Mouse (Mus musculus): ENCODE measurements around the gene Naa38. TPM values are rescaled to one million over a fixed set of nuclear protein-coding genes. Genes with fewer than 3 reads are reported as not detected.

The Naa38 gene
- polyA plus RNA-seq, 1 experiment from 2014 or later: 105 TPM

GRCm38 (mm10) chr11:69437291-69437690 lies 42.0 kb downstream of the Naa38 start:
- Histone ChIP-seq H3K27ac (no peak overlapping the region), H3K4me1 (no peaks in the 10 kb centered on the region), H3K4me3 (no peak overlapping the region), H3K9me3 (no peaks in the 10 kb centered on the region), H3K27me3 (replicated peaks) (no peaks in the 10 kb centered on the region), H3K4me2 (replicated peaks) (no peak overlapping the region), H3K9ac (no peak overlapping the region), H3K36me3 (no peaks in the 10 kb centered on the region)
- ATAC-seq (ENCODE audit: low FRiP score, low read depth): no peak
- WGBS: 68% methylated on average over 3 of the region's 3 CpGs

- Histone ChIP-seq H3K4me1 (no peaks in the 10 kb centered on the region), H3K27me3 (replicated peaks) (no peaks in the 10 kb centered on the region), H3K9ac (no peak overlapping the region), H3K4me2 (replicated peaks) (no peak overlapping the region), H3K9me3 (no peaks in the 10 kb centered on the region), H3K27ac (no peak overlapping the region), H3K4me3 (no peak overlapping the region), H3K36me3 (no peaks in the 10 kb centered on the region)
- no peak for ATAC-seq (ENCODE audit: low FRiP score, low read depth)
- WGBS: 46% methylated on average over 5 of the region's 5 CpGs
These were observed 48.0 kb downstream of the Naa38 start for GRCm38 (mm10) chr11:69443328-69443727.

Other genes starting within 250 kb of the Naa38 start
- 0.20 TPM in 1 of 2 replicates, not detected in the other for gene Alox12b, start 238.5 kb upstream of the Naa38 start, polyA plus RNA-seq (2016; fragmentation: Nextera tagmentation; extraction: Ambion mirVana)
- gene Alox8, start 197.6 kb upstream of the Naa38 start, polyA plus RNA-seq (2016; fragmentation: Nextera tagmentation; extraction: Ambion mirVana): 0.09 TPM in 1 of 2 replicates, not detected in the other
- 0.10 and 0.17 TPM in 2 replicates for gene Gucy2e, start 158.5 kb upstream of the Naa38 start, polyA plus RNA-seq (2016; fragmentation: Nextera tagmentation; extraction: Ambion mirVana)
- 32.1 and 32.6 TPM in 2 replicates for gene Cntrob, start 71.7 kb upstream of the Naa38 start, polyA plus RNA-seq (2016; fragmentation: Nextera tagmentation; extraction: Ambion mirVana)
- gene Trappc1, start 71.5 kb upstream of the Naa38 start, polyA plus RNA-seq (2016; fragmentation: Nextera tagmentation; extraction: Ambion mirVana): 179 and 194 TPM in 2 replicates
- gene Kcnab3, start 69.2 kb upstream of the Naa38 start, polyA plus RNA-seq (2016; fragmentation: Nextera tagmentation; extraction: Ambion mirVana): 5.6 and 5.8 TPM in 2 replicates
- gene Rnf227, start 55.0 kb upstream of the Naa38 start, polyA plus RNA-seq (2016; fragmentation: Nextera tagmentation; extraction: Ambion mirVana): 51.3 and 58.6 TPM in 2 replicates
- gene Chd3, start 26.1 kb upstream of the Naa38 start, polyA plus RNA-seq (2016; fragmentation: Nextera tagmentation; extraction: Ambion mirVana): 87.1 and 93.0 TPM in 2 replicates
- 48.5 and 49.9 TPM in 2 replicates for gene Cyb5d1, start 144 bp downstream of the Naa38 start, polyA plus RNA-seq (2016; fragmentation: Nextera tagmentation; extraction: Ambion mirVana)
- gene Tmem88, start 2.7 kb downstream of the Naa38 start, polyA plus RNA-seq (2016; fragmentation: Nextera tagmentation; extraction: Ambion mirVana): 13.7 TPM in 2 replicates
- gene Kdm6b, start 18.2 kb downstream of the Naa38 start, polyA plus RNA-seq (2016; fragmentation: Nextera tagmentation; extraction: Ambion mirVana): 48.6 and 52.4 TPM in 2 replicates
- 1.6 and 1.9 TPM in 2 replicates for gene Dnah2, start 153.6 kb downstream of the Naa38 start, polyA plus RNA-seq (2016; fragmentation: Nextera tagmentation; extraction: Ambion mirVana)
- 54.4 and 57.4 TPM in 2 replicates for gene Efnb3, start 164.7 kb downstream of the Naa38 start, polyA plus RNA-seq (2016; fragmentation: Nextera tagmentation; extraction: Ambion mirVana)
- 32.2 and 32.4 TPM in 2 replicates for gene Wrap53, start 184.8 kb downstream of the Naa38 start, polyA plus RNA-seq (2016; fragmentation: Nextera tagmentation; extraction: Ambion mirVana)
- gene Trp53, start 184.9 kb downstream of the Naa38 start, polyA plus RNA-seq (2016; fragmentation: Nextera tagmentation; extraction: Ambion mirVana): 116 and 120 TPM in 2 replicates
- gene Atp1b2, start 210.5 kb downstream of the Naa38 start, polyA plus RNA-seq (2016; fragmentation: Nextera tagmentation; extraction: Ambion mirVana): 8.4 and 10.8 TPM in 2 replicates
- gene Shbg, start 222.4 kb downstream of the Naa38 start, polyA plus RNA-seq (2016; fragmentation: Nextera tagmentation; extraction: Ambion mirVana): not detected in 2 replicates
- gene Sat2, start 226.5 kb downstream of the Naa38 start, polyA plus RNA-seq (2016; fragmentation: Nextera tagmentation; extraction: Ambion mirVana): 22.0 and 23.3 TPM in 2 replicates
- 55.8 and 71.5 TPM in 2 replicates for gene Fxr2, start 237.5 kb downstream of the Naa38 start, polyA plus RNA-seq (2016; fragmentation: Nextera tagmentation; extraction: Ambion mirVana)

Data from neural tube, embryonic 12.5 days (tissue).